Mouse (Mus musculus): ENCODE measurements around the gene Slc2a5. TPM values are rescaled to one million over a fixed set of nuclear protein-coding genes. Genes with fewer than 3 reads are reported as not detected.

The Slc2a5 gene
- polyA plus RNA-seq (2014; fragmentation: Nextera tagmentation; extraction: Ambion mirVana): 0.14 and 0.48 TPM in 2 replicates

DNA sequence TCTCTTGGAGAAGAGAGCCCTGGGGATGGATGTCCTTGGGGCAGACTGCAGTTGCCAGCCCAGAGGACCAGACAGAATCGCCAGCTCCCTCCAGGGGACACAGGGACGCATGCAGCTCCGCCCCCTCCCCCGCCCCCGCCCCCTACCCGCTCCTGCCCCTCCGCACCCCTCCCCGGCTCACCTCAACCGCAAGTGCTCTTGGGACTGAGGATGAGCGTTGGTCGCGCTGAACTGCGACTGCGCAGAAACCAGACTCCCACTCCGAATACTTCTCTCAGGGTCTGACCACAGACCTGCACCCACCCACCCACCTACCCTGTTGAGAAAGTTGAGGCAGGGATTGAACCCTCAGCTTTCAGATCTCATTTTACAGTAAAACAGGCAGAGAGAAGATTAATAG lies at the start of gene Slc2a5:
Gene Slc2a5 (plus strand): TSS at position 229 of the 400 bp plus-strand sequence.
- H3K9me3 ChIP-seq (ENCODE audit: control insufficient read depth, low read length): no peaks in the 10 kb centered on the region
- ATAC-seq (replicated peaks; ENCODE audit: low FRiP score) (no peak), DNase-seq (ENCODE audit: low spot score) (no peak)
- H3K27me3 ChIP-seq (replicated peaks; ENCODE audit: control insufficient read depth, insufficient read depth, low read length): no peaks in the 10 kb centered on the region
- H3K27ac ChIP-seq (ENCODE audit: low read depth, low read length): no peak within 1 kb of the TSS
- peak within 1 kb of the TSS; percentile 46 for H3K4me2 ChIP-seq
- H3K4me3 ChIP-seq (ENCODE audit: low read depth, low read length): no peak within 1 kb of the TSS
- peaks cover 5% of the 10 kb centered on the region; the same call in 1 of the 2 replicates for H3K4me1 ChIP-seq (replicated peaks; ENCODE audit: control insufficient read depth, insufficient read depth, low read length)
- WGBS: 14% methylated on average over 15 of the region's 15 CpGs
- no peaks in the 10 kb centered on the region for H3K36me3 ChIP-seq (ENCODE audit: control insufficient read depth, insufficient read depth, low read length)
- H3K9ac ChIP-seq (ENCODE audit: low read depth, low read length): no peak within 1 kb of the TSS

- ATAC-seq (replicated peaks; ENCODE audit: low FRiP score): no peak
- no peak overlapping the region for H3K27ac ChIP-seq (ENCODE audit: low read depth, low read length)
Measured at GRCm38 (mm10) chr4:150070136-150070535, 48.9 kb upstream of the Slc2a5 start.

GRCm38 (mm10) chr4:150072416-150073101 lies 46.5 kb upstream of the Slc2a5 start:
- no peak overlapping the region for H3K4me3 ChIP-seq (ENCODE audit: low read depth, low read length)
- no peaks in the 10 kb centered on the region for H3K9me3 ChIP-seq (ENCODE audit: control insufficient read depth, low read length)
- no peak overlapping the region for H3K4me2 ChIP-seq
- DNase-seq (ENCODE audit: low spot score) (no peak), ATAC-seq (replicated peaks; ENCODE audit: low FRiP score) (no peak)
- 60% methylated on average over 15 of the region's 15 CpGs for WGBS
- no peaks in the 10 kb centered on the region for H3K4me1 ChIP-seq (replicated peaks; ENCODE audit: control insufficient read depth, insufficient read depth, low read length)
- no peaks in the 10 kb centered on the region for H3K36me3 ChIP-seq (ENCODE audit: control insufficient read depth, insufficient read depth, low read length)
- peaks cover 5% of the 10 kb centered on the region; the same call in 1 of the 2 replicates for H3K27me3 ChIP-seq (replicated peaks; ENCODE audit: control insufficient read depth, insufficient read depth, low read length)
- H3K27ac ChIP-seq (ENCODE audit: low read depth, low read length): no peak overlapping the region
- no peak overlapping the region for H3K9ac ChIP-seq (ENCODE audit: low read depth, low read length)

More at GRCm38 (mm10) chr4:150070136-150070535, 48.9 kb upstream of the Slc2a5 start:
- 61% methylated on average over 8 of the region's 8 CpGs for WGBS
- Histone ChIP-seq H3K4me1 (replicated peaks; ENCODE audit: control insufficient read depth, insufficient read depth, low read length) (no peaks in the 10 kb centered on the region), H3K9me3 (ENCODE audit: control insufficient read depth, low read length) (no peaks in the 10 kb centered on the region), H3K36me3 (ENCODE audit: control insufficient read depth, insufficient read depth, low read length) (no peaks in the 10 kb centered on the region), H3K27me3 (replicated peaks; ENCODE audit: control insufficient read depth, insufficient read depth, low read length) (no peaks in the 10 kb centered on the region), H3K4me3 (ENCODE audit: low read depth, low read length) (no peak overlapping the region), H3K9ac (ENCODE audit: low read depth, low read length) (no peak overlapping the region), H3K4me2 (no peak overlapping the region)
- no peak for DNase-seq (ENCODE audit: low spot score)

GRCm38 (mm10) chr4:150073102-150073473 lies 46.0 kb upstream of the Slc2a5 start:
- Histone ChIP-seq H3K4me2 (no peak overlapping the region), H3K9me3 (ENCODE audit: control insufficient read depth, low read length) (no peaks in the 10 kb centered on the region), H3K4me1 (replicated peaks; ENCODE audit: control insufficient read depth, insufficient read depth, low read length) (no peaks in the 10 kb centered on the region), H3K27me3 (replicated peaks; ENCODE audit: control insufficient read depth, insufficient read depth, low read length) (peaks cover 5% of the 10 kb centered on the region; the same call in 1 of the 2 replicates), H3K27ac (ENCODE audit: low read depth, low read length) (no peak overlapping the region), H3K9ac (ENCODE audit: low read depth, low read length) (no peak overlapping the region), H3K4me3 (ENCODE audit: low read depth, low read length) (no peak overlapping the region), H3K36me3 (ENCODE audit: control insufficient read depth, insufficient read depth, low read length) (no peaks in the 10 kb centered on the region)
- DNase-seq (ENCODE audit: low spot score) (no peak), ATAC-seq (replicated peaks; ENCODE audit: low FRiP score) (no peak)
- WGBS: 16% methylated on average over 8 of the region's 8 CpGs

- ATAC-seq (replicated peaks; ENCODE audit: low FRiP score): no peak
- Histone ChIP-seq H3K4me1 (replicated peaks; ENCODE audit: control insufficient read depth, insufficient read depth, low read length) (no peaks in the 10 kb centered on the region), H3K27ac (ENCODE audit: low read depth, low read length) (no peak overlapping the region), H3K27me3 (replicated peaks; ENCODE audit: control insufficient read depth, insufficient read depth, low read length) (peaks cover 5% of the 10 kb centered on the region; the same call in 1 of the 2 replicates), H3K4me3 (ENCODE audit: low read depth, low read length) (no peak overlapping the region), H3K9me3 (ENCODE audit: control insufficient read depth, low read length) (no peaks in the 10 kb centered on the region), H3K9ac (ENCODE audit: low read depth, low read length) (no peak overlapping the region), H3K36me3 (ENCODE audit: control insufficient read depth, insufficient read depth, low read length) (no peaks in the 10 kb centered on the region), H3K4me2 (no peak overlapping the region)
- DNase-seq (ENCODE audit: low spot score): no peak
- WGBS: 79% methylated on average over 7 of the region's 7 CpGs
Measured at GRCm38 (mm10) chr4:150075350-150075749, 43.7 kb upstream of the Slc2a5 start.

DNA sequence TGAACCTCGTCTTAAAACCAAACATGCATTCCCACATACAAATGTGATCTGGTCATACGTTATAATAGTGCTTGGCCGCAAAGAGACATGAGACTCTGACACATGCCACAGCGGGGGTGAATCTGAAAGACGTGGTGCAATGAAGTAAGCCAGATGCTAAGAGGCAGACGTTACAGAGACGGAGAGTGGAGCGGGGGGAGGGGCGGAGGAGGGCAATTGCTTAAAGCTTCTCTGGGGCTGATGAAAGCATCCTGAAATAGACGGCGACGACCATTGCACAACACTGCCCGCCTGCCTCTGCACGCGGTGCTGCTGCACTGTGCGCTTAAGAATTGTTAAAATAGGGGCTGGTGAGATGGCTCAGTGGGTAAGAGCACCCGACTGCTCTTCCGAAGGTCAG lies 42.9 kb upstream of the Slc2a5 start:
- Histone ChIP-seq H3K9me3 (ENCODE audit: control insufficient read depth, low read length) (no peaks in the 10 kb centered on the region), H3K9ac (ENCODE audit: low read depth, low read length) (no peak overlapping the region), H3K4me1 (replicated peaks; ENCODE audit: control insufficient read depth, insufficient read depth, low read length) (no peaks in the 10 kb centered on the region), H3K27ac (ENCODE audit: low read depth, low read length) (no peak overlapping the region), H3K27me3 (replicated peaks; ENCODE audit: control insufficient read depth, insufficient read depth, low read length) (peaks cover 5% of the 10 kb centered on the region; the same call in 1 of the 2 replicates), H3K36me3 (ENCODE audit: control insufficient read depth, insufficient read depth, low read length) (no peaks in the 10 kb centered on the region), H3K4me3 (ENCODE audit: low read depth, low read length) (no peak overlapping the region), H3K4me2 (no peak overlapping the region)
- ATAC-seq (replicated peaks; ENCODE audit: low FRiP score) (no peak), DNase-seq (ENCODE audit: low spot score) (no peak)
- WGBS: 41% methylated on average over 18 of the region's 18 CpGs

GRCm38 (mm10) chr4:150078646-150079045 lies 40.4 kb upstream of the Slc2a5 start:
- Histone ChIP-seq H3K27ac (ENCODE audit: low read depth, low read length) (no peak overlapping the region), H3K27me3 (replicated peaks; ENCODE audit: control insufficient read depth, insufficient read depth, low read length) (peaks cover 5% of the 10 kb centered on the region; the same call in 1 of the 2 replicates), H3K36me3 (ENCODE audit: control insufficient read depth, insufficient read depth, low read length) (no peaks in the 10 kb centered on the region), H3K9me3 (ENCODE audit: control insufficient read depth, low read length) (no peaks in the 10 kb centered on the region), H3K4me3 (ENCODE audit: low read depth, low read length) (no peak overlapping the region), H3K4me1 (replicated peaks; ENCODE audit: control insufficient read depth, insufficient read depth, low read length) (no peaks in the 10 kb centered on the region), H3K4me2 (no peak overlapping the region), H3K9ac (ENCODE audit: low read depth, low read length) (no peak overlapping the region)
- DNase-seq (ENCODE audit: low spot score) (no peak), ATAC-seq (replicated peaks; ENCODE audit: low FRiP score) (no peak)
- 56% methylated on average over 2 of the region's 2 CpGs for WGBS

- Histone ChIP-seq H3K9me3 (ENCODE audit: control insufficient read depth, low read length) (no peaks in the 10 kb centered on the region), H3K4me1 (replicated peaks; ENCODE audit: control insufficient read depth, insufficient read depth, low read length) (no peaks in the 10 kb centered on the region), H3K4me2 (no peak overlapping the region), H3K9ac (ENCODE audit: low read depth, low read length) (no peak overlapping the region), H3K36me3 (ENCODE audit: control insufficient read depth, insufficient read depth, low read length) (no peaks in the 10 kb centered on the region), H3K27me3 (replicated peaks; ENCODE audit: control insufficient read depth, insufficient read depth, low read length) (peaks cover 5% of the 10 kb centered on the region; the same call in 1 of the 2 replicates), H3K4me3 (ENCODE audit: low read depth, low read length) (no peak overlapping the region), H3K27ac (ENCODE audit: low read depth, low read length) (no peak overlapping the region)
- no peak for DNase-seq (ENCODE audit: low spot score)
- no peak for ATAC-seq (replicated peaks; ENCODE audit: low FRiP score)
- WGBS: 70% methylated on average over 7 of the region's 7 CpGs
Measured at GRCm38 (mm10) chr4:150079244-150079643, 39.8 kb upstream of the Slc2a5 start.
